Mouse (Mus musculus): ENCODE results near the gene Rapgef5. TPM values are rescaled to one million over a fixed set of nuclear protein-coding genes. Genes with fewer than 3 reads are reported as not detected.

Gene Rapgef5
- polyA plus RNA-seq, 1 experiment from 2014 or later, result 9.0 TPM

DNA sequence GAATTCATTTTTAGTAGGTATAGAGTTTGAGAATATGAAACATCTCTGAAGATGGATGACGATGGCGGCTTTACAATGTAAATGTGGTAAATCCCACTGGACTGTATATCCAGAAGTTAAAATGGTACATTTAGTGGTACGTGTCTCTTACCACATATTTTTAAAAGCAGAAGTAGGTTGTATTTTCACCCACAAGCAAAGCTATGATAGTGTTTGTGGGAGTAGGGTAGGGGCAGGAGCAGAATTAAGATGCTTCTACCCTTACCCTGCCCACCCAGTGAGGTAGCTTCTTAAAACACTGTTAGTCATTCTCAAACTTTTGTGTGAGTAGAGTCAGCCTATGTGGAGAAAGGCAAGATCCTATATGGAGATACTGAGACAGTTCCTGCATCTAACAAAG lies 13.4 kb upstream of the Rapgef5 start:
- Histone ChIP-seq H3K9me3 (no peaks in the 10 kb centered on the region), H3K9ac (no peak overlapping the region), H3K4me2 (no peak overlapping the region), H3K4me3 (no peak overlapping the region), H3K27ac (no peak overlapping the region), H3K27me3 (no peaks in the 10 kb centered on the region), H3K36me3 (no peaks in the 10 kb centered on the region), H3K4me1 (no peaks in the 10 kb centered on the region)
- WGBS, result 91% methylated on average over 3 of the region's 3 CpGs
- ATAC-seq (ENCODE audit: insufficient number of reproducible peaks, insufficient read depth, low FRiP score, low TSS enrichment, low read depth), result no peak

DNA sequence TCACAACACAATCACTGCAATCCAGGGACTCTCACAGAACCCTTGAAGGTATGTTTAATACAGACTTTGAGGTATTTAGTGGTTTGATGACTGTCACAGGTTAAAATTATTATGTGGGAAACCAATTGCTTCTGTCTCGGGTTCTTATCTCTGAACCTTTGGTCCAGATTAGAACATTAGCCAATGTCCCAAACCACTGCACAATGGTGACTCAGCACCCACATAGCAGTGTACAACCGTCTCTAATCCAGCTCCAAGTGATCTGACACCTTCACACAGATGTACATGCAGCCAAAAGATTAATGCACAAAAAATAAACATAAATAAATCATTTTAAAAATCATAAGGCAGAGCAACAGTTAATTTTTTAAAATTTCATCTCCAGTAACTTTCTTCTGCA lies 11.1 kb upstream of the Rapgef5 start:
- no peaks in the 10 kb centered on the region for H3K36me3 ChIP-seq
- no peak overlapping the region for H3K9ac ChIP-seq
- no peaks in the 10 kb centered on the region for H3K27me3 ChIP-seq
- no peak overlapping the region for H3K4me3 ChIP-seq
- 71% methylated on average over 2 of the region's 2 CpGs for WGBS
- H3K9me3 ChIP-seq, result no peaks in the 10 kb centered on the region
- peaks cover 5% of the 10 kb centered on the region; the same call in 1 of the 2 replicates for H3K4me1 ChIP-seq
- no peak overlapping the region for H3K4me2 ChIP-seq
- no peak overlapping the region for H3K27ac ChIP-seq
- no peak for ATAC-seq (ENCODE audit: insufficient number of reproducible peaks, insufficient read depth, low FRiP score, low TSS enrichment, low read depth)

DNA sequence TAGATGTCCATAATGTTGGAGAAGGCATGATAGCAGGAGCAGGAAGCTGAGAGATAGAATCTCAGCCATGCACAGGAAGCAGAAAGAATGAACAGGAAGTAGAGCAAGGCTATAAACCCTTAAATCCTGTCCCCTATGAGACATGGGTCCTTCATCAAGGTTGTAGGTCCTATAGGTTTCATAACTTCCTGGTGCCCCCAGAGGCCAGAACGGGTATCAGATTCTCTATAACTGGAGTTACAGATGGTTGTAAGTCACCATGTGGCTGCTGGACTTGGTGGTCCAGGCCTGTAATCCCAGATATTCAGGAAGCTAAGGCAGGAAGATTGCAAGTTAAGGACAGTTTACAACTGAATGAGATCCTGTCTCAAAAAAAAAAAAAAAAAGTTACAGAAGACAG lies 8.5 kb upstream of the Rapgef5 start:
- Histone ChIP-seq H3K9me3 (no peaks in the 10 kb centered on the region), H3K27ac (no peak overlapping the region), H3K27me3 (no peaks in the 10 kb centered on the region), H3K4me2 (no peak overlapping the region), H3K4me3 (no peak overlapping the region), H3K4me1 (peaks cover 5% of the 10 kb centered on the region; the same call in 1 of the 2 replicates), H3K9ac (no peak overlapping the region), H3K36me3 (no peaks in the 10 kb centered on the region)
- ATAC-seq (ENCODE audit: insufficient number of reproducible peaks, insufficient read depth, low FRiP score, low TSS enrichment, low read depth), result no peak
- 44% methylated on average over 1 of the region's 1 CpGs for WGBS

DNA sequence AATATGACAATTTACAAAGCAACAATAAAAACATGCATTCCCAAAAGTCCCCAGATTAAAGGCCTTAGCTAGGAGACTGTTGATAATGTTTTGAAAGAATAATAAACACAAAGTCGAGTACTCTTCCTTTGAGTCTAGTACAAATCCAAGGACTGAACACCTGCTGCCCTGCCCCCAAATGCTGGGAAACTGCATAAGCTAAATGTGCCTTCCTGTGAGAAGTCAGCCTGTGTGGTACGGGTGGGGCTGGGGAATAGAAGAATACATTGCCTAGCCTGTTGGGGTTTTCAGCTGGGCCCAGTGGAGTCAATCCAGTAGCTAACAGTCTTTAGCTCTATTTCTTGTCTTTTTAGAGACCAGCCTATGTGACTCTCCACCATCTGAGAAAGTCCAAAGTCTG lies 6.4 kb upstream of the Rapgef5 start:
- no peak overlapping the region for H3K4me2 ChIP-seq
- no peaks in the 10 kb centered on the region for H3K9me3 ChIP-seq
- H3K27ac ChIP-seq, result no peak overlapping the region
- H3K9ac ChIP-seq, result no peak overlapping the region
- no peaks in the 10 kb centered on the region for H3K27me3 ChIP-seq
- H3K4me1 ChIP-seq, result peaks cover 5% of the 10 kb centered on the region; the same call in 1 of the 2 replicates
- 51% methylated on average over 2 of the region's 2 CpGs for WGBS
- no peak overlapping the region for H3K4me3 ChIP-seq
- no peaks in the 10 kb centered on the region for H3K36me3 ChIP-seq
- ATAC-seq (ENCODE audit: insufficient number of reproducible peaks, insufficient read depth, low FRiP score, low TSS enrichment, low read depth), result no peak

DNA sequence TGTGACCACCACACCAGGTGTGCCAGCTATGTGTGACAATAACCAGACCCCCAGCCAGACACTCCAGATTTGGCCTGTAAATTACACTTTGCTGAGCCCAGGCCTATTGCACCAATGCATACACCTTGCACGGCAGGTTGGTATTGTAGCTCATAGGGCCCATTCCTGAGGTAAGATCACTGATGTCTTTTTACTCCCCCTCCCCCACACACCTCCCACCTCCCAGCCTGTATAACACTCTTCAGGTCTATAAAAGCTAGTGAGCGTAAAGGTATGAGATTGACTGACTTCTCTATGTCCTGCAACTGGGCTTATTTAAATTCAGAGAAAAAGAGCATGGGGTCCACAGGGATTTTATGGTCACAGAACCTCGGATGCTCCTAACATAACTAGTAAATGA lies 3.8 kb upstream of the Rapgef5 start:
- H3K36me3 ChIP-seq, result no peaks in the 10 kb centered on the region
- ATAC-seq (ENCODE audit: insufficient number of reproducible peaks, insufficient read depth, low FRiP score, low TSS enrichment, low read depth), result no peak
- peaks cover 5% of the 10 kb centered on the region; the same call in 1 of the 2 replicates for H3K4me1 ChIP-seq
- H3K4me2 ChIP-seq, result no peak overlapping the region
- no peak overlapping the region for H3K4me3 ChIP-seq
- 85% methylated on average over 3 of the region's 3 CpGs for WGBS
- no peak overlapping the region for H3K27ac ChIP-seq
- H3K27me3 ChIP-seq, result no peaks in the 10 kb centered on the region
- no peaks in the 10 kb centered on the region for H3K9me3 ChIP-seq
- no peak overlapping the region for H3K9ac ChIP-seq

DNA sequence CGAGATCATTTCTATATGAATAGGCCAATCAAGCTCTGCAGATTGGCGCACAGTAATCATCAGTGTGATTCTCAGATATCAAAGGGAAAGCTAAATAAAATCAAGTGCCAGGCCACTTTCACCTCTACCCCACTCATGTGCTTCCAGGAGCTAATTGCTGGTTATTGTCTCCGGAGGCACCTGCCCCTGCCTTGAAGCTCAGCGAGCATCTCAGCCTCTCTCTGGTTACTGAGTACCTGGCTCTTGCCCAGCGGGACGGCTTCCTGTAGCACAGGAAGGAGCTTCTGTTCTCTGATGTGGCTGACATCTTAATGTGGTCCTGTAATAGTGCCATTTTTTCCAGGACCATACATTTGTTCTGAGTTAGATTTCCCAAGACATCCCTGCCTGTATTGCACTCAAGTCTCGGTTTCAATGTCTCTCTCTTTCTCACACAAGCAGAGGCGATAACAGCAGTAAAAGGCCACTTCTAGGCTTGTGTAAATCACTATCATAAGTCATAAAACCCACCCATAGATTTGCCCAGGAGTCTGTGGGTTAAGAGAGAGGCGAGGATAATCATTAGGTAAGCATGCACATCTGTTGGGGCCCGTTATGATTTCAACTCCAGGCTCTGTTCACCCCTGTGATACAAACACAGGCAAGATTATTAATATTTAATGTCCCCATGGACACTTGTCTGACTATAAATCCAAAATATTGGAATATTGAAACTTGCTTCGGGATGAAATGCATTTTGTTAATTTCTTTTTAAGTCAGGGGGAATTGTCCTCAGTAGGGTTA lies 2.9 kb upstream of the Rapgef5 start:
- no peak for ATAC-seq (ENCODE audit: insufficient number of reproducible peaks, insufficient read depth, low FRiP score, low TSS enrichment, low read depth)
- peaks cover 5% of the 10 kb centered on the region; the same call in 1 of the 2 replicates for H3K4me1 ChIP-seq
- 63% methylated on average over 11 of the region's 11 CpGs for WGBS
- H3K9me3 ChIP-seq, result no peaks in the 10 kb centered on the region
- no peak overlapping the region for H3K4me3 ChIP-seq
- no peak overlapping the region for H3K9ac ChIP-seq
- no peak overlapping the region for H3K27ac ChIP-seq
- no peak overlapping the region for H3K4me2 ChIP-seq
- no peaks in the 10 kb centered on the region for H3K36me3 ChIP-seq
- H3K27me3 ChIP-seq, result no peaks in the 10 kb centered on the region

DNA sequence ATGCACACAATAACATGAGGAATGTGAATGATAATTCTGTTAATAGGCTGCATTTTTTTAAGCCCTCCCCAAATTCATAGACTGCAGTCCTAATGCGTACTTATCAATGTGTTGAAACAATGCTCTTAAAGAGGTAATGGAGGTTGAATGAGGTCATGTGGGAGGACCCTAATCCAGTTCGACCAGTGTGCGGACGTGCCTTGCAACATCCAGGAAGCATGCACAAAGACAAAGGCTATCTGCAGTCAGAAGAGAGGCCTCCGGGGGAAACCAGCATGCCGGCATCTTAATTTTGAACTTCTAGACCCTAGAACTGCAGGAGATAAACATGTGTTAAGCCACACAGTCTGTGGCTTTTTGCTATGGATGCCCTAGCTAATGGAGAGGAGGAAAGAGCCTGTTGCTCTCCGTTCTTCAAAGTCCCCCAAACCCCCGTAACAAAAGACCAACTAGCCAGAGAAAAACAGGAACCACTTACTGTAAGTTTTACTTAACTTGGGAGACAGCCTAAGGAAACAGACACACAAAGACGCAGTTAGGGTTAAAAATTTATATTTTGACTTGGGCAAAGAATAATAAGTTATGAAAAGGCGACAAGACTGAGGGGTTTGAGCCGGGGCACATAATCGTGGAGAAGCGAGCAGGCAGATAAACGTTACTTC lies 1.1 kb downstream of the Rapgef5 start:
- H3K4me1 ChIP-seq, result no peaks in the 10 kb centered on the region; the same call in 1 of the 2 replicates
- no peak overlapping the region for H3K4me2 ChIP-seq
- ATAC-seq (ENCODE audit: insufficient number of reproducible peaks, insufficient read depth, low FRiP score, low TSS enrichment, low read depth), result no peak
- no peak overlapping the region for H3K4me3 ChIP-seq
- H3K9me3 ChIP-seq, result no peaks in the 10 kb centered on the region
- 70% methylated on average over 14 of the region's 14 CpGs for WGBS
- no peak overlapping the region for H3K27ac ChIP-seq
- no peaks in the 10 kb centered on the region for H3K27me3 ChIP-seq
- no peaks in the 10 kb centered on the region for H3K36me3 ChIP-seq
- H3K9ac ChIP-seq, result no peak overlapping the region

DNA sequence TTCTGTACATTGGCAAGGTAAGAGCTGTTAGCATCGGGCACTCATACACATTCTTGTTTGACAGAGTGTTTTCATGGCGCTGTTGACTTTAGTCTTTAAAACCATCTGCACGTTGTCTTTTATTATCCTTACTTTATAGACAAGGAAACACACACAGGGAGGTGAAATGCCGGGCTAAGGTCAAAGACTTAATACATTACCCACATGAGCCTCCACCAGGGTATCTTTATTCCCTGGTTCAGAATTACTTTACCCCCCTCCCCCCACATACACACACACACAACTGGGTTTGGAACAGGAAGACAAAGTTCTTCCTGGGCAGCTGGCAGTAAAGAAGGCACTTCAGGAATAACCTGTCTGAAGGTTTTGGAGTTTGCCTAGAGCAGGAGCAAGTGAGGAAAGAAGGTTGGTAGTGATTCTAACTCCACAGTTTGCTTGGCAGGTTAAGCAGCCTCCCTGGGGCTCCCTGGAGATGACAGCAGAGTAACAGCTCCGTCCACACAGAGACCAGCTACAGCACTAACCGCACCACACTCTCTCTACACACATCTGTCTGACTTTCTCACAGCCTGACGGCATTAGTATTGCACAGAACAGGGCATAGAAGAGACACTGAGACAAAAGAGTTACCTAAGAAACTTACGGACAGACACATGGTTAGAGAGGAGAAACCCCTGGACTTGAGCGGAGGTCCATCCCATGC lies 8.2 kb downstream of the Rapgef5 start:
- ATAC-seq (ENCODE audit: insufficient number of reproducible peaks, insufficient read depth, low FRiP score, low TSS enrichment, low read depth), result no peak
- Histone ChIP-seq H3K27ac (no peak overlapping the region), H3K4me3 (no peak overlapping the region), H3K36me3 (no peaks in the 10 kb centered on the region), H3K9ac (no peak overlapping the region), H3K4me1 (peaks cover 9% of the 10 kb centered on the region), H3K27me3 (no peaks in the 10 kb centered on the region), H3K9me3 (no peaks in the 10 kb centered on the region), H3K4me2 (no peak overlapping the region)
- WGBS, result 72% methylated on average over 9 of the region's 9 CpGs

DNA sequence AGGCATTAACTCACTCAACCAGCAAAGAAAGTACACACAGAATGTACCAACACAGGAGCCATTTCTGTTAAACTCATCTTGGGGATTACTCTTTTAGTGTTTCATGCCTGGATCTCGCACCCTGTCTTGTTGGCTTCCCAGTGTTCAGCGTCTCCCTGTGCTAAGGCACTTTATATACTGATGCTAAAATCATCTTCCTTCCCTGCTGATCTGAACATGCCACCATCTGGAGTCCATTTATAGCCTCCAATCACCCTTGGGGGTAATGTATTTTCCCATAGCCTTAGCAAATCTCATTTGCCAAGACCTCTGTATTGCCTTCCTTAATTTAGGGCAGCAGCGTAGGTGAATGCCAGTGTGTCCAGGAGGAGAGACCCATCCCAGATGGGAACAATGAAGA lies 11.6 kb downstream of the Rapgef5 start:
- WGBS, result 44% methylated on average over 3 of the region's 3 CpGs
- Histone ChIP-seq H3K36me3 (no peaks in the 10 kb centered on the region), H3K9ac (no peak overlapping the region), H3K27me3 (peaks cover 10% of the 10 kb centered on the region), H3K4me2 (no peak overlapping the region), H3K4me3 (no peak overlapping the region), H3K9me3 (no peaks in the 10 kb centered on the region), H3K27ac (no peak overlapping the region), H3K4me1 (peaks cover 10% of the 10 kb centered on the region)
- ATAC-seq (ENCODE audit: insufficient number of reproducible peaks, insufficient read depth, low FRiP score, low TSS enrichment, low read depth), result no peak

DNA sequence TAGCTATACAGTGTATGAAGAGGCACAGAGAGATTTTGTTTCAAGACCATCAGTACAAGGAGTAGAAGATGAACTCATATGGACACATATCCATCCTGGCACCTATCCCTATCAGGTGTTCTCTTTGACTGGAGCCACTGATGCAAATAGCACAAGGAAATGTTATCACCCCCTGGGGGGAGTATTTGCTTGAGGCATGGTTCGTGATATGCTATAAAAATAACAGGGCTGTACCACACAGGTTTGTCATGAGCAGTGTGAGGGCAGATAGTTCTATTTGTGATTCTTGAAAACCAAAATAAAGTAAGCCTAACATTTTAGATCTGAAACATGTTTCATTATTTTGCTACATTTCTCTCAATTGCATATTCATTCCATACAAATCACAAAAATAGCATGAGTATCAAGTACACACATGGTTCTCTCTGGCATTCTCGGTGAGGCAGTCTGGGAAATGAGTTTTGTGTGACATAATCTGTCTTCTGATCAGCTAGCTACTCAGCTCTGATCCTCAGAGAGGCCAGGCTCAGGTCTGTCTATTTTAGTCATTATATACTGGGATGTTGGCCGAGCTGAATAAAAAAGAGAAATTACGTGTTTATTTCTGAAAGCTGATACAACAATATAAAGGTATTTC lies 12.3 kb downstream of the Rapgef5 start:
- no peaks in the 10 kb centered on the region for H3K9me3 ChIP-seq
- H3K27me3 ChIP-seq, result peaks cover 18% of the 10 kb centered on the region
- 50% methylated on average over 4 of the region's 4 CpGs for WGBS
- no peak overlapping the region for H3K4me3 ChIP-seq
- no peak overlapping the region for H3K27ac ChIP-seq
- ATAC-seq (ENCODE audit: insufficient number of reproducible peaks, insufficient read depth, low FRiP score, low TSS enrichment, low read depth), result no peak
- no peaks in the 10 kb centered on the region for H3K36me3 ChIP-seq
- peaks cover 16% of the 10 kb centered on the region for H3K4me1 ChIP-seq
- no peak overlapping the region for H3K4me2 ChIP-seq
- H3K9ac ChIP-seq, result no peak overlapping the region

DNA sequence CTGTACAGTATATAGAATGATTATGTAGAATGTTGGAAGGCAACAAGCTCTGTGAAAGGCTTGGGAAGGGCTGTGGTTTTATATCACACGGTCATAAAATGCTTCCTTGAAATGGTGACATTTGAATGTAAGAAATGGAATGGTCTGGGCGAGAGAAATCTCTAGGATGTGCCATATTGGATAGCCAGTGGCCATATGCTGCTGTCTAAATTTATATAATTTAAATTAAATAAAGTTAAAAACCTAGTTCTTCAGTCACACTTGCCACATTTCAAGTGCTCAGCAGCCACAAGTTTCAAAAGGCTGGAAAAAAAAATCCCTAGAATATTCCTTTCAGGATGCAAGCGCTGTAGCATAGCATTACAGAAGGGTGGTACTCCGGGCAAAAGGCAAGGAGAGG lies 14.8 kb downstream of the Rapgef5 start:
- peaks cover 40% of the 10 kb centered on the region for H3K27me3 ChIP-seq
- no peak for ATAC-seq (ENCODE audit: insufficient number of reproducible peaks, insufficient read depth, low FRiP score, low TSS enrichment, low read depth)
- no peak overlapping the region for H3K9ac ChIP-seq
- peaks cover 23% of the 10 kb centered on the region for H3K4me1 ChIP-seq
- H3K4me3 ChIP-seq, result no peak overlapping the region
- H3K27ac ChIP-seq, result no peak overlapping the region
- no peaks in the 10 kb centered on the region for H3K9me3 ChIP-seq
- WGBS, result 81% methylated on average over 4 of the region's 4 CpGs
- H3K36me3 ChIP-seq, result no peaks in the 10 kb centered on the region
- H3K4me2 ChIP-seq, result no peak overlapping the region

Measured in embryonic facial prominence, embryonic 13.5 days (tissue).